8 mouse cellular contexts compared by ENCODE assay signal in the genomic region with DNA sequence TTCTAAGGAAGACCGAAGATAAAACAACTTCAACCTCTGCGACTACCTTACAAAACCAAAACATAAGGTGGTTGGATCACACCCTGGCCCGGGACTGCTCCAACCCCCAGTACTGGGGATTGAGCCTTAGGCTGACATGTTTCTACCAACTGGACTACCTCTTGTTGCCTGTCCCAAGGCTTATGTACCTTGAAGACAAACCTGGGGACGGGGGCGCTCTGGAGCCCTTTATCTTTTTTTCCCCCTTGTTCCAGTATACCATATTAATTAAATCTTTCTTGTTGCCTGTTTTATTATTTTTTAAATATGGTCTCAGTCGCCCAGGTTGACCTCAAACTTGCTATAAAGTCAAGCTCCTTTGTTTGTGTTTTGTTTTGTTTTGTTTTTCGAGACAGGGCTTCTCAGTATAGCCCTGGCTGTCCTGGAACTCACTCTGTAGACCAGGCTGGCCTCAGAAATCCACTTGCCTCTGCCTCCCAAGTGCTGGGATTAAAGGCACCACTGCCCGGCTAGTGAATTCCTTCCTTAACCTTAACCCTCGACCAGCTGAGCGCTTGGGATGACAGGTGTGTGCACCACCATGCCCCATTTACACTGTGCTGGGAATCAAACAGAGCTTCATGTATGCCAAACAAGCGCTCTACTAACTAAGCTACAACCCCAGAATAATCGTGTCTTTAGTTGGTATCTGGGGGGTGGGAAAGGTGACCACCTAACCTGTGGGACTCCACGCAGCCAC. TPM values are rescaled to one million over a fixed set of nuclear protein-coding genes. Genes with fewer than 3 reads are reported as not detected.
DNase-seq lines count a peak whose midpoint lies in the region; ATAC-seq and TF ChIP-seq lines count a peak whose summit lies in the region.

No protein-coding gene starts in this region.

- H3K9ac ChIP-seq in kidney, postnatal 0 days (ENCODE audit: low read depth, low read length): peak overlapping the region; percentile 97
- H3K9ac ChIP-seq in intestine, embryonic 14.5 days (ENCODE audit: low read length): peak overlapping the region; percentile 94

- peak overlapping the region; percentile 98 for H3K4me2 ChIP-seq in kidney, postnatal 0 days (ENCODE audit: low read length)
- peak overlapping the region; percentile 69 for H3K4me2 ChIP-seq in intestine, embryonic 14.5 days (ENCODE audit: low read length)
- H3K4me2 ChIP-seq in myocyte (ENCODE audit: low read depth): peak overlapping the region; percentile 97

- no peaks in the 10 kb centered on the region for H3K27me3 ChIP-seq in kidney, postnatal 0 days (ENCODE audit: insufficient read depth, low read length)
- no peaks in the 10 kb centered on the region for H3K27me3 ChIP-seq in embryonic facial prominence, embryonic 10.5 days (replicated peaks; ENCODE audit: low read depth, poor library complexity, severe bottlenecking)
- no peaks in the 10 kb centered on the region for H3K27me3 ChIP-seq in intestine, embryonic 14.5 days (replicated peaks; ENCODE audit: control insufficient read depth, insufficient read depth, low read length)
- H3K27me3 ChIP-seq in myocyte (ENCODE audit: control insufficient read depth, insufficient read depth, insufficient read length): no peaks in the 10 kb centered on the region

- no peak for TF ChIP-seq POLR2A in myocyte (IDR thresholded peaks at IDR 0.05; ENCODE audit: insufficient read length, low read depth)

- H3K36me3 ChIP-seq in kidney, postnatal 0 days (ENCODE audit: insufficient read depth, low read length): peaks cover 7% of the 10 kb centered on the region; the same call in 1 of the 2 replicates
- H3K36me3 ChIP-seq in embryonic facial prominence, embryonic 10.5 days (replicated peaks): peaks cover 41% of the 10 kb centered on the region
- H3K36me3 ChIP-seq in intestine, embryonic 14.5 days (ENCODE audit: control insufficient read depth, insufficient read depth, low read length): peaks cover 34% of the 10 kb centered on the region
- no peaks in the 10 kb centered on the region for H3K36me3 ChIP-seq in myocyte (ENCODE audit: control insufficient read depth, insufficient read depth)

- no peak for DNase-seq in kidney, postnatal 0 days (ENCODE audit: low spot score)
- DNase-seq in kidney, adult 11 months: no peak
- DNase-seq in embryonic facial prominence, embryonic 10.5 days (ENCODE audit: low spot score): no peak
- no peak for DNase-seq in intestine, embryonic 14.5 days (ENCODE audit: low spot score)
- DNase-seq in right cerebral cortex, postnatal 14 days: no peak
- DNase-seq in cerebellum, adult 11-12 months: no peak
- no peak for DNase-seq in lung, postnatal 4 days

- no peaks in the 10 kb centered on the region for H3K9me3 ChIP-seq in kidney, postnatal 0 days (replicated peaks; ENCODE audit: low read length)
- no peaks in the 10 kb centered on the region for H3K9me3 ChIP-seq in embryonic facial prominence, embryonic 10.5 days
- H3K9me3 ChIP-seq in intestine, embryonic 14.5 days (ENCODE audit: control insufficient read depth, low read length): no peaks in the 10 kb centered on the region

- H3K27ac ChIP-seq in kidney, postnatal 0 days: peak overlapping the region; percentile 31; the same call in 1 of the 2 replicates
- peak overlapping the region; percentile 93 for H3K27ac ChIP-seq in embryonic facial prominence, embryonic 10.5 days (replicated peaks)
- no peak overlapping the region for H3K27ac ChIP-seq in intestine, embryonic 14.5 days (ENCODE audit: low read depth)

- WGBS in kidney, postnatal 0 days: 26% methylated on average over 13 of the region's 13 CpGs
- WGBS in embryonic facial prominence, embryonic 10.5 days: 31% methylated on average over 13 of the region's 13 CpGs
- 27% methylated on average over 13 of the region's 13 CpGs for WGBS in intestine, embryonic 14.5 days

- no peak for TF ChIP-seq CTCF in kidney, postnatal 0 days (IDR thresholded peaks at IDR 0.05; ENCODE audit: low read depth)

- ATAC-seq in kidney, postnatal 0 days (replicated peaks; ENCODE audit: low FRiP score, low read depth): peak; percentile 61
- ATAC-seq in intestine, embryonic 14.5 days (replicated peaks; ENCODE audit: low FRiP score, low TSS enrichment, low read depth): no peak; the same call in 1 of the 2 replicates

- H3K4me1 ChIP-seq in kidney, postnatal 0 days (replicated peaks; ENCODE audit: insufficient read depth, low read length): peaks cover 11% of the 10 kb centered on the region
- H3K4me1 ChIP-seq in embryonic facial prominence, embryonic 10.5 days: peaks cover 29% of the 10 kb centered on the region
- peaks cover 11% of the 10 kb centered on the region for H3K4me1 ChIP-seq in intestine, embryonic 14.5 days (replicated peaks; ENCODE audit: control insufficient read depth, insufficient read depth, low read length)

- peak overlapping the region; percentile 99 for H3K4me3 ChIP-seq in kidney, postnatal 0 days (replicated peaks; ENCODE audit: low read depth, low read length)
- H3K4me3 ChIP-seq in embryonic facial prominence, embryonic 10.5 days: peak overlapping the region; percentile 92
- H3K4me3 ChIP-seq in intestine, embryonic 14.5 days (ENCODE audit: low read depth, low read length): peak overlapping the region; percentile 99
- H3K4me3 ChIP-seq in myocyte: peak overlapping the region; percentile 59

- peaks cover 32% of the 10 kb centered on the region for H3K79me2 ChIP-seq in myocyte (ENCODE audit: control insufficient read depth, insufficient read depth)

- H3ac ChIP-seq in myocyte (ENCODE audit: control insufficient read depth, insufficient read length): peak overlapping the region; percentile 81

TF ChIP-seq in myocyte, 11 proteins besides CTCF, POLR2A, EP300 and RAD21:
- TF ChIP-seq USF1 (IDR thresholded peaks at IDR 0.05; ENCODE audit: low read depth) (no peak), MYOD1 (IDR thresholded peaks at IDR 0.05; ENCODE audit: control insufficient read depth in 1 of 3, insufficient read length in 2 of 3, low read depth in 2 of 3) (peak in 2 of 3 experiments; percentile 63 to 69), TCF3 (IDR thresholded peaks at IDR 0.05; ENCODE audit: insufficient read length, low read depth) (no peak), MAX (IDR thresholded peaks at IDR 0.05; ENCODE audit: low read depth) (no peak), POLR2AphosphoS2 (IDR thresholded peaks at IDR 0.05; ENCODE audit: insufficient read length, low read depth) (no peak), E2F4 (IDR thresholded peaks at IDR 0.05; ENCODE audit: insufficient read depth) (no peak), MYOG (IDR thresholded peaks at IDR 0.05; ENCODE audit: control insufficient read depth in 1 of 3, insufficient read depth in 1 of 3, insufficient read length in 2 of 3, low read depth in 2 of 3) (peak in 1 of 3 experiments; percentile 48)

RNA-seq across cellular contexts. Expression of gene Lrrc47, which starts 0.5 kb away (rescaled TPM):
- polyA plus RNA-seq in kidney, postnatal 0 days (2015; fragmentation: Nextera tagmentation; extraction: Ambion mirVana): 20.3 and 22.7 TPM in 2 replicates
- 24.9 and 27.3 TPM in 2 replicates for polyA plus RNA-seq in embryonic facial prominence, embryonic 10.5 days (2016; fragmentation: Nextera tagmentation; extraction: Ambion mirVana)
- 14.2 and 14.9 TPM in 2 replicates for polyA plus RNA-seq in intestine, embryonic 14.5 days (2014; fragmentation: Nextera tagmentation; extraction: Ambion mirVana)
- polyA plus RNA-seq in myocyte (2012; fragmentation: generic; extraction: Trizol): 42.5 TPM

RNA-seq across cellular contexts. Expression of gene Smim1, which starts 15.0 kb away (rescaled TPM):
- polyA plus RNA-seq in kidney, postnatal 0 days (2015; fragmentation: Nextera tagmentation; extraction: Ambion mirVana): 98.9 and 100.0 TPM in 2 replicates
- 19.3 and 24.5 TPM in 2 replicates for polyA plus RNA-seq in embryonic facial prominence, embryonic 10.5 days (2016; fragmentation: Nextera tagmentation; extraction: Ambion mirVana)
- 102 and 112 TPM in 2 replicates for polyA plus RNA-seq in intestine, embryonic 14.5 days (2014; fragmentation: Nextera tagmentation; extraction: Ambion mirVana)
- 9.5 TPM for polyA plus RNA-seq in myocyte (2012; fragmentation: generic; extraction: Trizol)

RNA-seq across cellular contexts. Expression of gene Ccdc27, which starts 31.4 kb away (rescaled TPM):
- polyA plus RNA-seq in kidney, postnatal 0 days (2015; fragmentation: Nextera tagmentation; extraction: Ambion mirVana): 0.05 and 0.08 TPM in 2 replicates
- polyA plus RNA-seq in embryonic facial prominence, embryonic 10.5 days (2016; fragmentation: Nextera tagmentation; extraction: Ambion mirVana): not detected in 2 replicates
- polyA plus RNA-seq in intestine, embryonic 14.5 days (2014; fragmentation: Nextera tagmentation; extraction: Ambion mirVana): not detected in 2 replicates
- not detected for polyA plus RNA-seq in myocyte (2012; fragmentation: generic; extraction: Trizol)

RNA-seq across cellular contexts. Expression of gene Cep104, which starts 36.1 kb away (rescaled TPM):
- 8.7 and 10.9 TPM in 2 replicates for polyA plus RNA-seq in kidney, postnatal 0 days (2015; fragmentation: Nextera tagmentation; extraction: Ambion mirVana)
- polyA plus RNA-seq in embryonic facial prominence, embryonic 10.5 days (2016; fragmentation: Nextera tagmentation; extraction: Ambion mirVana): 20.5 and 23.5 TPM in 2 replicates
- polyA plus RNA-seq in intestine, embryonic 14.5 days (2014; fragmentation: Nextera tagmentation; extraction: Ambion mirVana): 13.9 and 14.8 TPM in 2 replicates
- polyA plus RNA-seq in myocyte (2012; fragmentation: generic; extraction: Trizol): 21.7 TPM

RNA-seq across cellular contexts. Expression of gene Dffb, which starts 36.1 kb away (rescaled TPM):
- 9.7 and 10.7 TPM in 2 replicates for polyA plus RNA-seq in kidney, postnatal 0 days (2015; fragmentation: Nextera tagmentation; extraction: Ambion mirVana)
- polyA plus RNA-seq in embryonic facial prominence, embryonic 10.5 days (2016; fragmentation: Nextera tagmentation; extraction: Ambion mirVana): 12.1 and 13.8 TPM in 2 replicates
- polyA plus RNA-seq in intestine, embryonic 14.5 days (2014; fragmentation: Nextera tagmentation; extraction: Ambion mirVana): 12.1 and 15.1 TPM in 2 replicates
- polyA plus RNA-seq in myocyte (2012; fragmentation: generic; extraction: Trizol): 2.5 TPM
